Mouse (Mus musculus): ENCODE data around the gene Ddhd1. TPM values are rescaled to one million over a fixed set of nuclear protein-coding genes. Genes with fewer than 3 reads are reported as not detected.

The Ddhd1 gene
- 22.4 and 23.4 TPM in 2 replicates for total RNA-seq (2021)
- long read RNA-seq, full-length matches to known transcripts, result 11 of 18 reads
- long read RNA-seq, partial matches to known transcripts, result 2 of 18 reads
- long read RNA-seq, other reads (novel, unspliced or antisense), result 5 of 18 reads

GRCm38 (mm10) chr14:45657641-45658611 lies at the start of gene Ddhd1:
Ddhd1 (minus strand) TSS chr14:45658143.
- DNase-seq, result peak; percentile 88

GRCm38 (mm10) chr14:45707176-45707910 lies 49.4 kb upstream of the Ddhd1 start:
- no peak for DNase-seq

- DNase-seq, result no peak
Measured at GRCm38 (mm10) chr14:45700031-45700572, 42.2 kb upstream of the Ddhd1 start.

- DNase-seq, result no peak
Measured at GRCm38 (mm10) chr14:45698867-45699266, 40.9 kb upstream of the Ddhd1 start.

GRCm38 (mm10) chr14:45696098-45696497 lies 38.2 kb upstream of the Ddhd1 start:
- no peak for DNase-seq

GRCm38 (mm10) chr14:45693891-45694290 lies 35.9 kb upstream of the Ddhd1 start:
- no peak for DNase-seq

- peak; percentile 14 for DNase-seq
Measured at GRCm38 (mm10) chr14:45690520-45691246, 32.7 kb upstream of the Ddhd1 start.

- DNase-seq, result no peak
Measured at GRCm38 (mm10) chr14:45685313-45685712, 27.4 kb upstream of the Ddhd1 start.

- DNase-seq, result no peak
Measured at GRCm38 (mm10) chr14:45676722-45677121, 18.8 kb upstream of the Ddhd1 start.

GRCm38 (mm10) chr14:45668325-45668724 lies 10.4 kb upstream of the Ddhd1 start:
- peak; percentile 8 for DNase-seq

GRCm38 (mm10) chr14:45667231-45667630 lies 9.3 kb upstream of the Ddhd1 start:
- DNase-seq, result no peak

GRCm38 (mm10) chr14:45661575-45661974 lies 3.6 kb upstream of the Ddhd1 start:
- DNase-seq, result no peak

GRCm38 (mm10) chr14:45660315-45660714 lies 2.4 kb upstream of the Ddhd1 start:
- no peak for DNase-seq

GRCm38 (mm10) chr14:45656831-45657640 lies 907 bp downstream of the Ddhd1 start:
- DNase-seq, result peak; percentile 63

- no peak for DNase-seq
Measured at GRCm38 (mm10) chr14:45654876-45655416, 3.0 kb downstream of the Ddhd1 start.

GRCm38 (mm10) chr14:45653756-45654155 lies 4.2 kb downstream of the Ddhd1 start:
- no peak for DNase-seq

- DNase-seq, result no peak
Measured at GRCm38 (mm10) chr14:45648999-45649818, 8.7 kb downstream of the Ddhd1 start.

- DNase-seq, result no peak
Measured at GRCm38 (mm10) chr14:45648144-45648543, 9.8 kb downstream of the Ddhd1 start.

GRCm38 (mm10) chr14:45647632-45648031 lies 10.3 kb downstream of the Ddhd1 start:
- no peak for DNase-seq

GRCm38 (mm10) chr14:45647175-45647574 lies 10.8 kb downstream of the Ddhd1 start:
- no peak for DNase-seq

All from adrenal gland, postnatal 25 days (tissue).